Mouse (Mus musculus): Measurements from ENCODE around the gene Slc25a39.

DNA sequence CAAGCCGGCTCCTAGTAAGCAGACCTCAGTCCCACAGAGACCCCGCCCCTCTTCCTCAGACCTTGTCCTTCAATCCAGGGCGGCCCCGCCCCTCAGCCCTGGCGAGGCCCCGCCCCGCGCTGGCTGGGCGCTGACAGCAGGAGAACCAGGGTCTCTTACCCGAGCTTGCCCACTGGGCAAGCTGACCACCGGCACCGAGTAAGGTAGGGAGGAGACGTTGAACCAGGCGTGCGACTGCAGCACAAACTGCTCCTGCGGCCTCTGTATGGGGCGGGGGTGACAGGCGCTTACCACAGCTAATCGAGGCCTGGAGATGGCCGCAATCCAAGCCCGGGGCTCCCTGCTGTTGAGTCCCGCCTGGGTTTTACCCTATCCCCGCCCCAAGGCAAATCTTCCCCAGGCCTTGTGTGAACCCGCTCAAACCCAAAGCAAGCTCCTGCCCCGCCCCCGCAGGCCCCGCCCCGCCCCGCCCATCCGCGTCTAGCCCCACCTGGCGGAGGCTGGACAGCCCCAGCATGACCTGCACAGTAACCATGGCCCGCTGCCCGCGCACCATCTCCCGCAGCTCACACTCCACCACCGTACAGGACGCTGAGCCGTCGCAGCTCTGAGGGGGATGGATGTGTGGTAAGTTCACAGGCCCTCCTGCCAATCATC is 48.1 kb upstream of the Slc25a39 start:
- TF ChIP-seq CTCF (IDR thresholded peaks at IDR 0.05; ENCODE audit: low read depth, low read length) (no peak), GATA2 (IDR thresholded peaks at IDR 0.05; ENCODE audit: borderline replicate concordance, low read depth, low read length) (no peak), TAL1 (conservative IDR thresholded peaks at IDR 0.05; ENCODE audit: low read depth, low read length) (no peak)
